Comparison of ENCODE assay signal across 19 mouse cellular contexts in the genomic region with DNA sequence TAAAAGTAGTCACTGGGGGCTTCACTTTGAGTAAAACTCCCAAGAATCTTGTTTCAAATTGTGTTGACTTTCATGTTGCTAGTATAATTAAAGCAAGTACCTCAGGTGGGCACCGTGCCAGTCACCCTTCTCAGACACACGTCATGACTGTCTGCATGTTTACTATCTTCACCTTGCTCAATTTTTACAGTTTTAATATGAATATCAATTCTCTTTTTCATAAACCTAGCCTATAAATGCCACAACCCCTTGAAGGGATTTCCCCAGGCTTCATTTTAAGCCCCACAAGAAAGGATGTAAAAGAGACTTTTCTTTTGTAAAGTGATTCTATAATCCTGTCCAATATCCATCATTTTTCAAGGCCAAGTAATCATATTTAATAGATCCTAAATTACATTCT.
"Had no signal": no experiment of that assay in that cellular context is flagged by ENCODE, and none has a peak within 500 bp of the region (broad histone marks: within the 10 kb centered on the region; RNA-seq: fewer than 3 reads in every experiment).

No protein-coding gene starts in this region.

- H3K4me1 ChIP-seq: limb, embryonic 15.5 days; stomach, embryonic 15.5 days had no signal

- ATAC-seq: liver, postnatal 0 days; lung, postnatal 0 days had no signal

- H3K9me3 ChIP-seq: limb, embryonic 12.5 days; limb, embryonic 15.5 days; stomach, embryonic 15.5 days had no signal

- H3K4me2 ChIP-seq: limb, embryonic 12.5 days; limb, embryonic 15.5 days; liver, embryonic 11.5 days; lung, embryonic 14.5 days; stomach, embryonic 15.5 days had no signal

- DNase-seq: kidney, adult 11 months; kidney, adult 9 months; kidney, postnatal 25 days; layer of hippocampus, adult 9-11 months; liver, postnatal 0 days; lung, embryonic 14.5 days; midbrain, embryonic 14.5 days; spleen, adult 18-20 months; thymus, adult 2 months; thymus, postnatal 14 days had no signal

- H3K27ac ChIP-seq: layer of hippocampus, adult 2 months; left cerebral cortex, adult 2 months; limb, embryonic 12.5 days; limb, embryonic 15.5 days; liver, embryonic 14.5 days; macrophage; stomach, embryonic 15.5 days had no signal

- H3K9ac ChIP-seq: limb, embryonic 12.5 days; limb, embryonic 15.5 days; liver, embryonic 14.5 days; liver, postnatal 0 days; lung, embryonic 14.5 days; stomach, embryonic 15.5 days had no signal

- H3K36me3 ChIP-seq: limb, embryonic 12.5 days; limb, embryonic 15.5 days; stomach, embryonic 15.5 days had no signal

- H3K4me3 ChIP-seq: layer of hippocampus, adult 2 months; left cerebral cortex, adult 2 months; limb, embryonic 12.5 days; limb, embryonic 15.5 days; stomach, embryonic 15.5 days had no signal

- H3K27me3 ChIP-seq: limb, embryonic 15.5 days; stomach, embryonic 15.5 days had no signal
